Mouse (Mus musculus) lung, adult 2 months (tissue): ENCODE data around the gene Tsks.

Experiments
- CTCF ChIP-seq: fragments of 200-500 bp; IDR thresholded peaks from 2 replicates; pipeline ENCODE4 v1.5.1; 2011; ENCODE audit warnings: mild to moderate bottlenecking, low read length, control low read depth; ENCODE audit not compliant: insufficient read depth
- POLR2A ChIP-seq: fragments of 200-500 bp; IDR thresholded peaks from 2 replicates; pipeline ENCODE4 v1.6.1; 2011; ENCODE audit warnings: low read depth, mild to moderate bottlenecking, control low read depth, low read length, borderline replicate concordance; ENCODE audit errors: extremely low read depth

- no peak for TF ChIP-seq POLR2A
- no peak for TF ChIP-seq CTCF
Observed at GRCm38 (mm10) chr7:44985595-44986191, 42.7 kb downstream of the Tsks start.
